Mouse (Mus musculus) urinary bladder, adult 2 months (tissue): ENCODE data around the gene Cacng6. TPM values are rescaled to one million over a fixed set of nuclear protein-coding genes. Genes with fewer than 3 reads are reported as not detected.

Source experiments
- DNase-seq: peaks from one replicate; pipeline ENCODE4 v3.0.0; 2022; ENCODE audit warnings: low spot score
- polyA plus RNA-seq: library from polyadenylated mRNA; depleted of rRNA; stranded (reverse); fragments of >200 nt; gene quantifications from 2 replicates; pipeline ENCODE4 v1.2.3, GENCODE M21; 2012; rRNA removed

Gene Cacng6
- polyA plus RNA-seq, 1 experiment, result not detected

DNA sequence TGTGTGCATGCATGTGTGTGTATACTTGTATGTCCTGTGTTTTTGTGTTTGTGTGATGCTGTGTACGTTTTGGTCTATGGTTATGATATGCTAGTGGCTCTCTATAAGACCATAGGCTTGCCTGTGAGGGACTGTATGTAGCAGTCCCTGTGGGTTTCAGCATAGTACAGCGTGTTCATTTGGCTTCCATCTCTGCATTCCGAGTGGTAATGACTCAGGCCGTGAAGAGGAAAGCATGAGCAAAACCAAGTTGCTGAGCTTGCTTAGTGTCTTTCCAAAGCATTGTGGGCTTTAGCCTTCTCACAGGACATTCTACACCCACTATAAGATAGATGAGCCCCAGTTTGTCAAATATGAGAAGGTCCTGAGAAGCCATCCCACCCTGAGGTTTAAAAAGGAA, 39.3 kb downstream of the Cacng6 start:
- no peak for DNase-seq

- no peak for DNase-seq
These were observed 44.6 kb downstream of the Cacng6 start for GRCm38 (mm10) chr7:3468614-3469013.

DNA sequence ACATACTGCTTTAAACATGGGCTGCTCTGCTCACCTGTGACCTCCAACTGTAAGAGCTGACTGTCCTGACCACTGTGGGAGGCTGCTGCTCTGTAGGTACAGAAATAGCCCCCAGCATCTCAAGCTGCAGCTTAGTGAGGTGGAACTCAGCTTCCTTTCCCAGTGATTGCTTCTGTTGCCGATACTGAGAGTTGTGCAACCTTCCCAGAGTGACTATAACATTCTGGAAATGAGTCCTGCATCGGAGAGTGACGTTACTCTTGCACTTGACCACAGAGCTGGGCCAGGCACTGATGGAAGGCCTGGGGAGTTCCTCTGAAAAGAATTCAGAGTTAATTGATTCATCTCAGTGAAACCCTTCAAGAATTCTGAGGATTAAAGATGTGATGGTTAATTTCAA, 48.8 kb downstream of the Cacng6 start:
- DNase-seq, result no peak

DNA sequence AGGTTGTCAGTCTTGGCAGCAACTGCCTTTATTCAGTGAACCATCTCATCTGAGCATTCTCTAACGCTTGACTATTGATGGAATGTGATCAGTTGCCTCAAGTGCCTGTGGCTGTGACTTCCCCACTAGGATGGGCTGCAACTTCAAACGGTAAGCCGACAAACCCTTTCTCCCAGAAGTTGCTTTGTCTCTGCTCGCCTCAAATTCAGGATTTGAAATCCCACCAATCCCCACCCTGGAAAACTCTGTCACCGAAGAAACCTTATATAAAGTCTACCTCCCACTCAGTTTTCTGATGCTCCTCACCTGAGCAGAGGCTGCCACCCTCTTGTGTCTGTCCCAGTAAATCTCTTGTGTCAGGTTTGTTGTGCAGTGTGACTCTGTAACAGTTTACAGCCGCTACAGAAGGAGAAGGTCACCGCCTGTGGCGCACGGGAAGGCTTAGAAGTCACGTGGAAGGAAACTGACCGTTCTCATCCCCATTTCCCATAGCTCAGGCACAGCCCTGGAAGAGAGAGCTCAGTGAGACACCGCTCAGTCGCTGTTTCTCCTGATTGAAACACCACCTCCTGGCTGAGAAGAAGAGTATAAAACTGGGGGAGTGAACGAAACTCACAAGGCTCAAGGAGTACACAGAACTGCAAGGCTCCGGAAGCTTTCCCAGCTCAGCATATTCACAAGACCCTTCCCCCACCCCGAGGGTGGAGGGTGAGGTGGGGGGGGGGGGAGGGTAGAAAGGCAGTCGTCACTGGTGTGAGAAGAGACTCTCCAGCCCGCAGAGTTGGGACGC, 50.5 kb downstream of the Cacng6 start:
- DNase-seq, result no peak

DNA sequence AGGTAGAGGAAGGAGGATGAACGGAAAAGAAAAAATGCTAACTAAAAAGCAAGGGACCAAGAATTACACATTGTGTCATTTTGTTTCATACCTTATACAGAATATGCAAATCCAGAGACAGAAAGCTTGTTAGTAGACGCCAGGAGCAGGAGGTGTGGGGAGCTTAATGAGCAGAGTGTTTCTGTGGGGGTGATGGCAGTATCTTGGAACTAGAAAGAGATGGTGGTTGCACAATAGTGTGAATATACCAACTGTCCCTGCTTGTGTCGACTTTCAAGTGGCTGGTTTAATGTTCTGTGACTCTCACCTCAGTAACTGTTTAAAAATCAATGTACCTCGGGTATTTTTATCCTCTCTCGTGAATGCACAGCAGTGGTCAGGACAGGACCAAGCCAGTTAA, 52.7 kb downstream of the Cacng6 start:
- DNase-seq, result no peak

GRCm38 (mm10) chr7:3481948-3482608, 58.1 kb downstream of the Cacng6 start:
- DNase-seq, result no peak

Other genes with a start within 250 kb of the Cacng6 start
- gene Nlrp12, start 174.5 kb upstream of the Cacng6 start, polyA plus RNA-seq, result 0.04 TPM in 1 of 2 replicates, not detected in the other
- 303 and 327 TPM in 2 replicates for gene Myadm, start 135.1 kb upstream of the Cacng6 start, polyA plus RNA-seq
- gene Prkcg, start 135.0 kb upstream of the Cacng6 start, polyA plus RNA-seq, result 1.6 and 2.4 TPM in 2 replicates
- gene Cacng7, start 91.2 kb upstream of the Cacng6 start, polyA plus RNA-seq, result 11.8 and 21.5 TPM in 2 replicates
- 0.15 TPM in 1 of 2 replicates, not detected in the other for gene Cacng8, start 33.5 kb upstream of the Cacng6 start, polyA plus RNA-seq
- 0.07 and 0.10 TPM in 2 replicates for gene Tarm1, start 78.4 kb downstream of the Cacng6 start, polyA plus RNA-seq
- 0.43 and 0.44 TPM in 2 replicates for gene Oscar, start 192.0 kb downstream of the Cacng6 start, polyA plus RNA-seq
- gene Ndufa3, start 193.2 kb downstream of the Cacng6 start, polyA plus RNA-seq, result 262 and 303 TPM in 2 replicates
- 23.2 and 25.4 TPM in 2 replicates for gene Tfpt, start 205.7 kb downstream of the Cacng6 start, polyA plus RNA-seq
- 43.2 and 43.7 TPM in 2 replicates for gene Prpf31, start 205.8 kb downstream of the Cacng6 start, polyA plus RNA-seq
- gene Cnot3, start 221.1 kb downstream of the Cacng6 start, polyA plus RNA-seq, result 23.5 and 42.6 TPM in 2 replicates
- 14.0 and 14.8 TPM in 2 replicates for gene Leng1, start 241.6 kb downstream of the Cacng6 start, polyA plus RNA-seq